Mouse (Mus musculus) thymus, adult 2 months (tissue): Measurements from ENCODE around the gene Nek11. TPM values are rescaled to one million over a fixed set of nuclear protein-coding genes. Genes with fewer than 3 reads are reported as not detected.
"Not testable (repeated sequence)": the region's sequence is repeated elsewhere in the genome, so short reads cannot be mapped to it uniquely, and the experiment has no call there.

ENCODE experiments used
- DNase-seq: peaks from one replicate; pipeline ENCODE4 v3.0.0; 2021
- H3K27ac ChIP-seq: fragments of 200-500 bp; 2 replicates; pipeline ENCODE4 v1.5.1; 2012; ENCODE audit warnings: low read length, control low read depth; ENCODE audit not compliant: control insufficient read depth, insufficient read depth
- H3K27me3 ChIP-seq: fragments of 200-500 bp; 2 replicates; pipeline ENCODE4 v1.6.1; 2012; ENCODE audit warnings: mild to moderate bottlenecking, low read length, moderate library complexity, mixed read lengths; ENCODE audit not compliant: control insufficient read depth, insufficient read depth
- H3K36me3 ChIP-seq: fragments of 200-500 bp; 2 replicates; pipeline ENCODE4 v1.6.1; 2012; ENCODE audit warnings: mild to moderate bottlenecking, low read length, moderate library complexity; ENCODE audit not compliant: control insufficient read depth, insufficient read depth
- H3K4me1 ChIP-seq: fragments of 200-500 bp; replicated peaks from 2 replicates; pipeline ENCODE4 v1.6.1; 2012; ENCODE audit warnings: low read length; ENCODE audit not compliant: control insufficient read depth, insufficient read depth
- H3K4me3 ChIP-seq: fragments of 200-500 bp; 2 replicates; pipeline ENCODE4 v1.5.1; 2012; ENCODE audit warnings: mild to moderate bottlenecking, low read length, control low read depth, moderate library complexity; ENCODE audit not compliant: control insufficient read depth, insufficient read depth
- CTCF ChIP-seq: fragments of 200-500 bp; IDR thresholded peaks from 2 replicates; pipeline ENCODE4 v1.5.1; 2012; ENCODE audit warnings: mild to moderate bottlenecking, control low read depth, low read length, moderate library complexity, borderline replicate concordance; ENCODE audit not compliant: control insufficient read depth, poor library complexity, insufficient read depth; ENCODE audit errors: extremely low read depth
- POLR2A ChIP-seq: fragments of 200-500 bp; IDR thresholded peaks from 2 replicates; pipeline ENCODE4 v1.6.1; 2012; ENCODE audit warnings: mild to moderate bottlenecking, low read length, control low read depth, moderate library complexity; ENCODE audit not compliant: control insufficient read depth, poor library complexity, insufficient read depth; ENCODE audit errors: extremely low read depth
- WGBS: fragments of 180-500 bp; shearing (Covaris S2); methylation state at CpG from one replicate; pipeline ENCODE4 v1.1.7; 2018; 5-methylcytosine and 5-hydroxymethylcytosine counted together
- polyA plus RNA-seq: library from polyadenylated mRNA; depleted of rRNA; stranded (reverse); fragments of >200 nt; gene quantifications from 2 replicates; pipeline ENCODE4 v1.2.3, GENCODE M21; 2012; rRNA removed

Gene Nek11
- polyA plus RNA-seq, 1 experiment, result 0.11 TPM

DNA sequence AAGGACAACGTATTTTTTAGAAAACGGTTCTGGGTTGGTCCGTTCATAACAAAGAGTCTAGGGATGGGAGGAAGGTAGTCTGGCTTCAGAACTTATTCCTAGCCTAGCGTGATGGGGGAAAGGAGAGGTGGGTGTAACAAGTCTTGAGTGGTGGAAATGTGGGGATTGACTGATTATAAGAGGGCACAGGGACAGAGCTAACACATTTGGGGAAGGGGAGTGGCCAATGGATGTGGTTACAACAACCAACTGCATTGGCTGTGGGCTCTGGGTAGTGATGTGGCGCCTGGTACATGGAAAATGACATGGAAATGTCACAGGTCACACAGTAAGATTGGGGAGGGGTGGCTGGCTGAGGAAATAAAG is 263.3 kb downstream of the Nek11 start:
- no peaks in the 10 kb centered on the region for H3K27me3 ChIP-seq
- H3K36me3 ChIP-seq, result no peaks in the 10 kb centered on the region
- H3K4me3 ChIP-seq, result peak overlapping the region; percentile 78; the same call in 1 of the 2 replicates
- 23% methylated on average over 5 of the region's 5 CpGs for WGBS
- TF ChIP-seq CTCF, result no peak
- no peak for TF ChIP-seq POLR2A
- peak overlapping the region; percentile 2; the same call in 1 of the 2 replicates for H3K27ac ChIP-seq
- H3K4me1 ChIP-seq, result peaks cover 28% of the 10 kb centered on the region
- DNase-seq, result no peak

DNA sequence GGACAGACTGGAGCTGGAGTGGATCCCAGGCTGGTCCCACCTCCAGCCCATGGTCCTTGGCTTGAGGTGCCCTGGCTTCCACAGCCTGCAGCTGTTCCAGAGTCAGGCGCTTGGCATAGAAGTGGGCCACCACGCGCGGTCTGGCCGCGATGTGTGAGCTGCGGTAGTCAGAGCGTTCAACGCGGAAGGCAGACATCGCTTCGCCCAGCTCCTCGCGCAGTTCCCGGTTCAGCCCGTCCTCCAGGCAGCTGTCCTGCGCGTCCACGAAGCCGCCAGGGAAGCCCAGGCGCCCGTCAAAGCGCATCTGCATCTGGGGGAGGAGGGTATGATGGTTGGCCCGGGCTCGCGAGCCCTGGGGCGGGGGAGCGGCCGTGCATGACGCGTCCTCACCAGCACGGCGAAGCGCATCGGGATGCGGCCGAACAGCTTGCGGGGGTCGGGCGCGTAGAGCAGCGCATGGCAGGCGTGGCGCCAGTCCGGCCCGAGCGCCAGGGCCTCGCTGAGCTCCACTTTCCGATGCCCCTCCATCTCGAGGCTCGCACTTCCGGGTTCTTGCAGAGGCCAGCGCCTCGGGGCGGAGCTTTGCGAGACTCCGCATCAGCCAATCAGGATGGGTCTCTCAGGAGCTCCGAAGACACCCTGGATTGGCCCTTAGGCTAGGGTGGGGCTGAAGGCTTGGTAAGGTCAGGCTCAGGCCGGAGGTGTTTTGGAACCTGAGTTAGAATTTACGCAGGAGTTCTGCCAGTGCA is 263.9 kb downstream of the Nek11 start, which contains the start of gene Nudt16:
Gene Nudt16 (minus strand): TSS at position 572 of the 749 bp plus-strand sequence.
- Histone ChIP-seq H3K27me3 (no peaks in the 10 kb centered on the region), H3K27ac (peak within 1 kb of the TSS; percentile 7), H3K4me3 (peak within 1 kb of the TSS; percentile 78), H3K4me1 (peaks cover 28% of the 10 kb centered on the region), H3K36me3 (no peaks in the 10 kb centered on the region)
- WGBS, result under 1% methylated on average over 60 of the region's 60 CpGs
- peak; percentile 96 for TF ChIP-seq POLR2A
- no peak; the same call in 1 of the 2 replicates for TF ChIP-seq CTCF
- peak; percentile 93 for DNase-seq

DNA sequence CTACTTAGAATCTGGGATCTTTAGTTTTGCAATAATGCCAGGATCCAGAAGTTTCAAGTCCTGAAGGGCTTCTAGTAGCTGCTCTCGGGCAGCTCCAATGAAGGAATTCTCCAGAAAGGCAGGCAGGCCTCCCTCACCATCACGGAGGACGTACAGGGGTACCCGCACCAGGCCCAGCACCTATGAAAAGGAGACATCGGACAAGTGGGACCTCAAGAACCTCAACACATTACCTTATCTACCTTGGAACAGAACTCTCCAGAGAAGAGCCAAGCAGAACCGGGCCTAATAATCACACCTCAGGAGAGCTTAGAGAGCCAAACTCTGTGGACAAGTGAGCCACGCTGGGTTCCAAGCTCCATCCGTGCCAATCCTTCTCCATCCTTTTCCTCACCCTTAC is 265.0 kb downstream of the Nek11 start:
- WGBS, result 97% methylated on average over 8 of the region's 8 CpGs

DNA sequence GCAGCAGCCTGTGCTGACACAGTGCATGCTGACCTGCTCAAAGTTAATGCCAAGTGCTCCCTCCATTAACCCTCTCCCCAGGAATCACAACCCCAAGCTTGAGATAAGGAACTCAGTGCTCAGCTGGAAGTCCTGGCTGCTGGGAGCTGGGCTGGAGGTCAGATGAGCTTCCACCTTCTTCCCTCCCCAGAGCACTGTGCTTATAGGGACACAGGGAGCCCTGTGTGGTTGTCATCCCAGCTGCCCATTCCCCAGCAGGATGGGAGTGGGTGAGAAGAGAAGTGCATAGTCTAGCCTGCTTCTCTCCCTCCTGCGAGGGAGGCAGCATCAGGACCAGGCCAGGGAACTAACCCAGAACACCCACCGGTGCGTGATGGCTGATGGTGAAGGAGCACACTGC is 270.1 kb downstream of the Nek11 start:
- DNase-seq, H3K4me3 ChIP-seq, H3K27me3 ChIP-seq, H3K27ac ChIP-seq, H3K4me1 ChIP-seq, H3K36me3 ChIP-seq: not testable (repeated sequence)
- WGBS, result 98% methylated on average over 3 of the region's 3 CpGs

More for the DNA sequence above, 265.0 kb downstream of the Nek11 start:
- TF ChIP-seq CTCF (no peak), POLR2A (no peak)
- peaks cover 28% of the 10 kb centered on the region for H3K4me1 ChIP-seq
- DNase-seq, result no peak
- H3K27me3 ChIP-seq, result no peaks in the 10 kb centered on the region
- no peak overlapping the region for H3K27ac ChIP-seq
- no peaks in the 10 kb centered on the region for H3K36me3 ChIP-seq
- no peak overlapping the region for H3K4me3 ChIP-seq

Other genes with a start within 250 kb of the Nek11 start
- gene Aste1, start 132 bp downstream of the Nek11 start, polyA plus RNA-seq, result 11.4 and 12.6 TPM in 2 replicates
- 48.9 and 53.2 TPM in 2 replicates for gene Atp2c1, start 131.8 kb upstream of the Nek11 start, polyA plus RNA-seq
- gene Pik3r4, start 247.5 kb upstream of the Nek11 start, polyA plus RNA-seq, result 20.9 and 26.6 TPM in 2 replicates